Mouse (Mus musculus): ENCODE measurements at regions not wholly inside any gene's neighbourhood (a gene's known extent, or its start where the extent isn't known, plus 50 kb on each side); places are given as distances from the start of the nearest gene placed in this dataset.

DNA sequence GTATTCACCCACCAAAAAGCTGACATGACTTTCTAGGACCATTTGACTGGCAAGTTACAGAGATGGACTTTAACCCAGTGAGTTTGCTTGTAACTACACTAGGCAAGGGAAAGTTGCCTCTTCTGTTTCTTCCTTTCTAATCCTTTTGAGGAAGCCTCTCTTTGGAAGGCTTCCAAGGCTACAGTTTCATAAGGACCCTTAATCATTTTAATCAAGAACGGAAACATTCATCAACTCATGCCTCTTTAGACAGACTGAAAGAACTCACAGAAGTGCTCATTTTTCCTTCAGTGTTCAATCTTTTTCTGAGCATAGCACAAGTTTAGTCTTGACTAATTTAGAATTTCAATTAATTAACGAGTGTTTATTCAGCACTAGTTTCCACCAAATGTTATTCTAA lies 84.2 kb downstream of the Ddx1 start:
- no peak for DNase-seq (ENCODE audit: low spot score in 2 of 2)

DNA sequence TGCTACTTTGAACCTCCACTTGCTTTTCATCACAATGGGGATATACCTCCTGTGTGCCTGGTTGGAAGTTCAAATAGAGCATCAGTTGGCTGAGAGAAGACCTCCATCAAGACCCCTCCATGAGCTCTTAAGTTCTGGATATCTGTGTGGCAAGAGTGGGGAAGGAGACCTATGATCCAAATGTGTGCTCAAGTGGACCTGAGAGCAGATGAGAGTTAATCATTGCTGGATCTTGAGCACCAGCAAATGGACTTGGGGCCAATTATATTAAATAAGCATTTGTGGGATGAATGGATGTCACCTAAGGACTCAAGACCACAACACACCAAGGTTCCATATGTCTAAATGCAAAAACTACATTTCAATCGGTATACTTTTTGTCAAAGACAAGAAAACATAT lies 88.0 kb downstream of the Ddx1 start:
- no peak for DNase-seq (ENCODE audit: low spot score in 2 of 2)

DNA sequence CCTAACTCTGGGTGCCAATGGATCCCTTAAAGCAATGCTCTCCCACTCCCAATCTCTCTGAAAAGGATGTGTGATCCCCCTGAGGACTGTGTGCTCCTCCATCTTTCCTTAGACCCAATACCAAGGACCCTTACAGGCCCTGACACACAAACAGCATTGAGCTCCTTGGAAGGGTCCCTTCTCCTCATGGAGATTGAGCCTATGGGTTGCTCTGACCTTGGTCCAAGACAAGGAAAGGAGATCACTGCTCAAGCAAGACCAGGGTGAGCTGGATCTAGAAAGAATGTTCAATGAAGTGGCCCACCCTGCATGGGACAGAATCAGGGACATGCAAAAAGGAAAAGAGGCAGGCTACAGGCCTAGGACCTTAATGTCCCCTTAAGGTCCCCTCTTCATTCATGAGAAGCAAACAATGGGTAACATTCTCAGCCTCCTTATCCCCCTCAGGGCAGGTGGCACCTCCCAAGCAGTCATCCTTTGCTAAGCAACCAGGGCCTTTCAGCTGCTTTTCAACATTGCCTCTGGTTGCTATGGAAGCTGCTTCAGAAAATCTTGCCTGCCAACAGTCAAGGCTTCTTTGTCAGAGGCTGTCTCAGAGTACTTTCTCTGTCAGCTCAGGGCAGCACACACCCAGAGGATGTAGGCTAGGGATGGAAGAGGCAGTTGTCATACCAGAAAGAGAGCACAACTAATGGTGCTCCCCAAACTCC lies 89.5 kb downstream of the Ddx1 start:
- no peak for DNase-seq (ENCODE audit: low spot score in 2 of 2)

DNA sequence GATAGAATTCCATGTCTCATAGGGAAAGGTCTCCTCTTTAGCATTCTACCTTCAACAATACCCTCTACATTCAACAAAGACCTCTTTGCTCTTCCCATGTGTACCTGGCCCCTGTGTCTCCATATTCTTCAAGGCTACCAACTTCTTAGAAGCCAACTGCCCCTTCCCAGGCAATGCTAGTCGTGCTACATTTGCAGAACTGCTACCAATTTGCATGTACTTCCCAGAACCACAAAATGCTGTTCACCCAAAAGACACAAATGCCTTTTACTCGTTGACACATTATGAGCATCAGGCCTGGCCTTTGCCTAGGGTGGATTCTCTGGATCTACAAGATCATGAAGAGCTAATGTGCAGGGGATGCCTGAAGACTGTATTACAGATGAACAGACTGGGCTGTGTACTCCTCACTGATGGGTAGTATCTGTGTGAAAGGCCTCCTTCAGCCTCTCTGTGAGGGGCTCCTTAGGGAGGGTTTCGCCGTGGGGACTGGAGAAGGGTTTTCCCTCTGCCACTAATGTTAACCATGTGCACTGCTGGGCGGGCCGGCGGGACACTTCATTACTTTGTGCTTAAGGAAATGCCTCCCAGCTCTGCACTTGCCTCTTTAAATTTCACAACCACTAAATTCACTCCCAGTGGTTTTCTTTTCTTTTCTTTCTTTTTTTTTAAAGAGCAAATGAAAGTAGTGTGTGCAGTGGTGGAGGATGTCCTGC lies 91.2 kb downstream of the Ddx1 start:
- DNase-seq (ENCODE audit: low spot score in 2 of 2): no peak

DNA sequence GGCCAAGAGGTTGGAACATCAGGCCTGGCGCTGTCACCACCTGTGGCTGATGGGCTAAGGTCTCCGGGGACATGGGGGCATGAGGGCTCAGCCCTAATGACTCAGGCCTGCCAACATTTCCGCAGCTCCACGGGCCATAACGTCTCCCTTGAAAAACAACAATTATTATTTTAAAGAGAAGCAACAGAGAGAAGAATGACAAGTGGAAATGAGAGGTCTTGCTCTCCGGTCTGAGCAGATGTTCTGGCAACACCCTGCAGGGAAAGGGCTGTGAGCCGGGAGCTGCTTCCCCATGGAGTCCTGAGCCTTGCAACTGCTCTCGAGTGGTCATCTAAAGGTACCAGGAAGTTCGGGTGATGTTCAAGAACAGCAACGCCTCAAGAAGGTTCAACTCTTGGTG lies 91.9 kb downstream of the Ddx1 start:
- DNase-seq (ENCODE audit: low spot score in 2 of 2): no peak

DNA sequence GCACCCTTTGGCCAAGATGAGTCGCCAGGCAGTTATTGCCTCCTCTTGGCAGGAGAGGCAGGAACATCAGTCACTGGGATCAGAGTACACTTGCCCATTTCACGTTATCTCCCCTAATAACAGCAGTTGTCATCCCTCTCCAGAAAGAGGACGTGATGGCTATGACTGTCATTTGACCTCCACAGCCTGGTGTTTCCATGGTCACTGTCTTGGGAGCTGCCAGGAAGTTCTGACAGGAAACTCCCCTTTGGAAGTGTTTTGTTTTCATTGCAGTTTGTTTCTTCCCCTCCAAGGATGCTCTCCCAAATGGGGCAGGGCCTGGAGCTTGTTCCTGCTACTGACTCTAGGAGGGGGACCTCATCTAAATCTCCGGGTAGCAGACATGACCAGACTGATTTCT lies 98.3 kb downstream of the Ddx1 start:
- no peak for DNase-seq (ENCODE audit: low spot score in 2 of 2)

DNA sequence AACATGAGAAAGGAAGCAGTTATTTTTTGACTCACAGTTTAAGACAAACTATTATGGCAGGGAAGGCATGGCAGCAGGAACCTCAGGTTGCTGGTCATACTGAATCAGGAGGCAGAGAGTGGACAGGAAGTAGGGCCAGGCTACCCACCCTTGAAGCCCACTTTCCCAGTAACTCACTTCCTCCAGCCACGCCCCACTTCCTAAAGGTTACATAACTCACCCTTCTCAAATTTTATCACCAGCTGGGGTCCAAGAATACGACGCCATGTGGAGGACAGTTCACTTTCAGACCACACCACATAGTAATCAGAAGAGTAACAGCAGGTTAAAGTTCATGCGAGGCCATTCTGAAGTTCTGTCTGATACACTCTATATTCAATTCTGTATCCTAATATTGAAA lies 101.8 kb downstream of the Ddx1 start:
- no peak for DNase-seq (ENCODE audit: low spot score in 2 of 2)

DNA sequence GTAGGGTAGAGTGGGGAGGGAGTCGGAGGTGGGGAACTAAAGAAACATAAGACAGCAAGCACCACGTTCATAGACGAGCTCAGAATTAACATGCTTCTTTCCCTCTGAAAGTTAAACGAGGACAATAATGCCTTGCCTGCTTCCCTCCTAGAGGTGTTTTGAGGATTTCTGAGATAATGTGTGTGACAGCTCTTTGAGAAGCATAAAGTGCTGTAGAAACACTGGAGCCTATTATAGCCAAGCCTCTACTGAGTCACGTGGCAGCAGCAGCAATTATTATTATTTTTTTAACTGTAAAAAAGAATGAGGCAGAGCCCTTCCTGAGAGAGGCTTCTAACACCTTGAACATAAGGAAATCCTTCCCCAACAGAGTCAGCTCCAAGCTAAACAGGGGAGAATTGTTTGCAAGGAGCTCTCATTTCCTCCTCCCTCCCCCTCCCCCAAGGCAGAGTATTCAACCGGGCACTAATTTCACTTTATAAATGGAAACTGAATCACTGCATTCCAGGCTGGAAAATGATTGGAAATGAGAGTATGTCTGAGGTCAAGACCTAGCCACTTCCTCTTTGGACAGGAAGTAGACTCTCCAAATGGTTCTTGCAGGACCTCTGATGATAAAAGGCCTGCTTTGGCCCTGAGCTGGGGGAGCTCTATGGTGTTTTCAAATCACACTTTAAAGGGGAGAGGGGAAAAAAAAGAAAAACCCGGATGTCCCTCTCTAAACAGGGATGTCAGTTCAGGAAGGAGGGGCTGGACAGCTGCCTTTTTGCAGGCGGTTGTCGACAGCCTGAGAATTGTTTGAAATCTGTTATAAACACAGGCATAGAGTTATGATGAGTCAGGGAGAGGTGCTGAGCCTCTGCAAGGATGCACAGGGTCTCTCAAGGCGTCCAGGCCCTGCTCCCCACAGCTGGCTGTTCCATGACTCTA lies 103.6 kb downstream of the Ddx1 start:
- no peak for DNase-seq (ENCODE audit: low spot score in 2 of 2)

DNA sequence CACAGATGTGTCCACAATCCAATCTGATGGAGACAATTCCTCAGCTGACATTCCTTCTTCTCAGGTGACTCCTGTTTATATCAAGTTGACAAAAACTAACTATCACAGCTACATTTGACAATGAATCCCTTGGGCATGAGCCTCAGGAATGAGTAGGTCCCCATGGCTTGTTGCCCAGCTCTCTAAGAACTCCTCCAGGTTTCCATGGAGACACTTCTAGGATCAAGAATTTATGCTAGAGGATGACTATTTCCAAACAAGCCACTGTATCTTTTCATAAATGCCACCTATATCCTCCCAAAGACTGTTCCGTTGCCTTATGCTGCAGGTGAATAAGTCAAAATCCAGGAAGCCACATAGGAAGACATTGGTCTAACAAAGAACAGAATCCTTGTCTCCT lies 104.3 kb downstream of the Ddx1 start:
- DNase-seq (ENCODE audit: low spot score in 2 of 2): no peak

DNA sequence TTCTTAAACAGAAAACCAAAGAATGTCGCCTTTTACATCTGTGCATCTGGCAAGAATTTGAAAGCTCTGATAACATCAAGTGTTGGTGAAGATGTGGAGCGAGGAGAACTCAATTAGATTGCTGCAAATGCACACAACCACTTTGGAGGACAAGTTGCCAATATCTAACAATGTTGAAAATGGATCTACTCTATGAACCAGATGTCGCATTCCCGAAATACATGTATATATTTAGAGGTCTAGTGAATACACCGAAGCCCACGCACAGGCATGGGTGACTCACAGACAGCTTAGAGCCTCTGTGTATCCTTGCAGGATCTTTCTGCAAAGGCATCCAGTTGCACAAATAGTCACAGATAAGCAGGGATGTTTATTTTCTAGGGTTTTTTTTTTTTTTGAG lies 108.4 kb downstream of the Ddx1 start:
- no peak for DNase-seq (ENCODE audit: low spot score in 2 of 2)

DNA sequence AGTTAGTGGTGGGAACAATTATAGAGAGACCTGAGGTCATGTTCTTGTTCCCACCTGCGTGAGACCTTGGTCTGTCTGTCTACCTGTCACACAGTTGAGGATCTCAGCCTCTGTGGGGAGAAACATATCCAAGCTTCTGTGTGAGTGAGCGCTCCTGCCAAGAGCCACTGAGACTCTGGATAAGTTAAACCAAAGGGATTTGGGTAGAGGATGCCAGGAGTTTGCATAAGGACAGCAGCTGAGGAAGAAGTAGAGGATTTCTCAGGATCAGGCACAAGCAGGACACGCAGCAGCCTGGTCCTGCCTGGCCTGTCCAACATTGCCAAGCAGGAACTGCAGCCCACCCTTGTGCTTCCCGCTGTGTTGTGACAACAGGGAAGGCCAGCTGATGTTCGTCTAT lies 109.8 kb downstream of the Ddx1 start:
- DNase-seq (ENCODE audit: low spot score in 2 of 2): no peak

DNA sequence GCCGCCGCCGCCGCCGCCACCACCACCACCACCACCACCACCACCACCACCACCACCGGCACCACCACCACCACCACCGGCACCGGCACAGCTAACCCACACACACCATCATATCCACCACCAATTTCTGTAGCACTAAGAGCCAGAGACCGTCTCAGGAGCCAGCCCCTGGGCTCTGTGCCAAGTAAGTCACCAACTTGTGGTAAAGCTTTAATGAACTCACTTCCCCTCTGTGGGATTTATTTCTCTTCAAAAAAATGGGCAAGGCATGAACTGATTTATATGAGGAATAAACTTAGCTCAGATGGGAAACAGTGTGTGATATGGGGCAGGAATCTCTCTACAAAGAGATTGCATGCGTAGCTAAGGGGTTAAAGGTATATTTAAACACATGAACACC lies 114.8 kb downstream of the Ddx1 start:
- no peak for DNase-seq (ENCODE audit: low spot score in 2 of 2)

DNA sequence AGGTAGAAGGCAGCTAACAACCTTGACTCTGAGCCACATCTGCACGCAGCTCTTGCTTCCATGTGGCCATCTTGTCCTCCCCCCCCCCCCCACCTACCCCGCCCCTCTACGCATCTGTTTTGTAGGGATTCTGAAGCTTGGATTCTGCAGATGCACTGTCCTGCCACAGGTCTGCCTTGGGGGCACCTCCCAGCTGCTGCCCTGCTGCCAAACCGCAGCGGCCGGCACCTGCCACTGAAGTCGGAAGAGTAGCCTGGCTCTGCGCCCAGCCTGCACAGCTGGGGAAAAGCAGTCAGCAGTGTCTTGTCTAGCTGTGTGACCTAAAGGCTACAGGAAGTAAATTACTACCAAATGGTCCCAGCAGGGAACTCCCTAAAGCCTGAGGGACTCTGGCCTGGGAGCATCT lies 119.3 kb downstream of the Ddx1 start:
- DNase-seq (ENCODE audit: low spot score in 2 of 2): peak; percentile 42 to 45

DNA sequence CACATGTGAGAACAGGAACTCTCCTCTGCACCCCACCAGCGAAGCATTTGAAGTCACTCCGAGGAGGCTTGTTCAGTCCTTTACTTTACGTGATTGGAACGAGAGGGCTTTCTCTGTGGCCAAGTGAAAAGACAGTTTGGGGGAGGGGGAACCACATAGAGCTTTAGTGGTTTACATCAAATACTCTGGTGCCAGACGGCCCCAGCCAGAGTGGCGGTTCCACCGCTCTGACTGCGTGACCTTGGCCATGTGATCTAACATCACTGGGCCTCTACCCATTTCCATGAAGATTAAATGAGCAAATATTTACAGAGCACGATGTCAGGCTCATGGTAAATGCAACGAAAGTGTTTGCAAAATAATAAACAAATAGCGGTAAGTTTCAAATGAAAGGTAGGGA lies 121.6 kb downstream of the Ddx1 start:
- DNase-seq (ENCODE audit: low spot score in 2 of 2): no peak

DNA sequence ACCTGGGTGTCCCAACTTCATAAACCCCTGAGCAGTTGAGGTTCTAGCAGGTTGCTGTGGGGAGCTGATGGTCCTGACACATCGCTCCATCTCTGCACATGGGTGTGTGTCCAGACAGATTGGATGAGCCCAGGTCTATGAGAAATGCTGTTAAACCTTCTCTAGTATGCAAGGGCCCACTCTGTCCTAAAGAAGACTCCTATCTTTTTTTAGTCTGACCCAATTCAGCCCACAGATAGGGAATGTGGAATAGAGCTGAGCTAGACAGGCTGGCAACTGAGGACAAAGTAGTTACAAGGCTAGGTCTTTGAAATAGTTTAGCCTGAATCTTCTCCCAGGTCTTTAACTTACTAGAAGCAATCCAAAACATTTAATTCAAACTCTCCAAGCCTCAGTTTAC lies 124.0 kb downstream of the Ddx1 start:
- DNase-seq (ENCODE audit: low spot score in 2 of 2): no peak

DNA sequence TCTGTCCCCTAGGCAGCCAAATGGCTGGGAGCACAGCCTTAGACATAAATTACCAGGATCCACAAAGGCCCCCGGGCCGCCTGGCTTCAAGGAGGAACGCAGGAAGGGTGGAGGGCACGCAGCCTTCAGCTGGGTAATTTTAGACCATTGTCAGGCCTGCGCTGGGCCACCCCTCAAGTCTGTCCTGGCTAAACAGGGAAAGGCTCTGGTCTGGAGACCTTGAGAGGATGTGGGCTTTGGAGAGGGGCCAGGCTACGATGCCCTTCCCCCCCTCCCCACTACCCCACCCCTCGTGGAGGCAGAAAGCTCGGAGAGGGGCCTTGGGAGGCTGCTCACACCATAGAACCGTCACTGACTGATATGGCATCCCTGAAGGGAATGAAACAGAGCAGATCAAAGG lies 126.7 kb downstream of the Ddx1 start:
- no peak for DNase-seq (ENCODE audit: low spot score in 2 of 2)

DNA sequence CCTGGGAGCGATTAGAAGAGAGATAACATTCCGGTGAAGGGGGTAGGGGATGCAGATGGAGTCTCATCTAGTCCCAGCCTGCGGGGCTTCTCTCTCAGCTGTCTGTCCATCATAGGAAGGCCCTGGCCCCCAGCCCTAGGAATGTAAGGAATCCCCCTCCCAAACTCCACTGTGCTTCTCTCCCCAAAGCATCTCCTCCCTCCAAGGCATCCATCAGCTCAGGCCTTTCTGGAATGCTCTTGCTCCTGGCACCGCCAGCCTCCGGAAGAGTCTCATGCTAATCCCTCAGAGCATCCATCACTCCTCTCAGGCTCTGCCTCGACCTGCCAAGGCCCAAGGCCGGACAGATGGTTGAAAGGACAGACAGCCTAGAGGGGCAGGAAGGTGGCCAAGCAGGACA lies 128.4 kb downstream of the Ddx1 start:
- no peak for DNase-seq (ENCODE audit: low spot score in 2 of 2)

DNA sequence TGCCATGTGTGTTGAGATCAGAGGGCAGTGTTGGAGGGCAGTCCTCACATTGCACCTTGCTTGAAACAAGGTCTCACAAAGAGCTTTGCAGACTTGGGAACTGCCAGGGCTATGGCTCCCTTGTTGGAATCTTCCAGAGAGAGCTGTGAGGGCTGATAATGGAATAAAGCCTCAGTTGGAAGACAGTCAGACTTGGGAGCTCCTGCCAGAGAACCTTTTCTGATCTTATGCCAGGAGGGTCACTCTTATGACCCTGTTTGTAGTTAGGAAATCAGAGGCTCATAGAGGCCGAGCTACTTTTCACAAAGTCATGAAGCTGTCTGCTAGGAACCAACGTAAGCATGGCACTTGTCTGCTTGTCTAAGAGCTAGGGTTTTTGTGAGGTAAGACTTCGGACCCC lies 129.4 kb downstream of the Ddx1 start:
- peak in 1 of 2 experiments; percentile 26 for DNase-seq (ENCODE audit: low spot score in 2 of 2)

DNA sequence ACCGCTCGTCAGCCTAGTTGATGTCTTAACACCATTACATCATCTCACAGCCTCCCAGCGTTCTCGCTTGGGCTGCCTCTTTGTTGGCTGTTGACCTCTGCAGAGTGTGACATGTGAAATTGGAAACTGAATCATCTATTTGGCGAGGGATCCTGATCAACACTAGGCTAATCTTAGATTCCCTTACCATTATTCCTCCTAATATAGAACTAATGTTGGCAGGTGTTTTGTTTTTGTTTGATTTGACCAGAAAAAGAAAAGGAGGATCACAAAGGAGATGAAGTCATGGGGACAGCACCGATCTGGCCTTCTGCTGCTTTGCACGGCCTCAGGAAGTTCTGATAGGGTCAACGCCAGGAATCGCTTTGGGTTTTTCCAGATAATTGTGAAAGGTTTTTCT lies 131.0 kb downstream of the Ddx1 start:
- no peak for DNase-seq (ENCODE audit: low spot score in 2 of 2)

DNA sequence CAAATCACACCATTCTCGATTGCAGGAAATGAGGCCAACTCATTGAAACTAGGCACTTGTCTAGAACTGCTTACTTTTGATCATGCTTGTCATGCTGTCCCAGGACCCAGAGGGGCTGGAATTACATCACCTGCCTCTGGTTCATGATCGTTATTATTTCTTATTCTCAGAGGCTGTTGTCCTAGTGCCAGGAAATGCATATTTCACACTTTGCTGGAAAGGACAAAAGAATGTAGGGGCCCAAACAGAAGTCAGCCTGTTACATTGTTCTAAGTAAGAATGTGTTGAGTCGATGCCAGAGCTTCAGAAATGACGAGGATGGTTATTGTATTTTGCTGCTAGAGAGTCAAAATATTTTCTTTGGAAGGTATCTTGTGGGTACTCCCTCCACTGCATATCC lies 134.7 kb downstream of the Ddx1 start:
- no peak for DNase-seq (ENCODE audit: low spot score in 2 of 2)

DNA sequence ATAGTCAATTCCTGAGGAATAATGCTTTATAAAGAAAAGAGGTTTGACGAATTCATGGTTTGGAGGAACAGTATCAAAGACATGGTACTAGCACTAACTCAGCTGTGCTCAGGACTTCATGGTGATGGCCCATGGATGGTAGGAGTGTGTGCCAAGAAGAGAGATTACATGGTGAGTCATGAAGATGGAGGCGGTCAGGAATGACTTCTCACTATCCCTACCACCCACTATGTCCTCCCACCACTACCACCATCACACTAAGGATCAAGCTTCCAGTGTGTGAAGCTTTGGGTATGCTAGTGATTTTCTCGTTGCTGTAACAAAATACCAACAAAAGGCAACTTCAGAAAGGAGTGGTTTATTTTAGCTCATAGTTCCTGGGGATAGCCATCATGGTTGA lies 142.1 kb downstream of the Ddx1 start:
- no peak for DNase-seq (ENCODE audit: low spot score in 2 of 2)

Data from adrenal gland, adult 18-20 months (tissue).